Mouse (Mus musculus) C2C12 (cell line): ENCODE results near the gene Efna5. TPM values are rescaled to one million over a fixed set of nuclear protein-coding genes. Genes with fewer than 3 reads are reported as not detected.

Experiments used
- H3K27me3 ChIP-seq: one replicate; pipeline ENCODE4 v1.6.1; 2011; ENCODE audit not compliant: control insufficient read depth, insufficient read depth, insufficient read length
- H3K36me3 ChIP-seq: one replicate; pipeline ENCODE4 v1.6.1; 2011; ENCODE audit not compliant: control insufficient read depth, insufficient read depth
- H3K4me3 ChIP-seq: one replicate; pipeline ENCODE4 v1.5.1; 2011; ENCODE audit warnings: mild to moderate bottlenecking, control low read depth; ENCODE audit not compliant: poor library complexity, insufficient read depth, severe bottlenecking
- H3K79me2 ChIP-seq: one replicate; pipeline ENCODE4 v1.6.1; 2011; ENCODE audit not compliant: control insufficient read depth, insufficient read depth
- H3K79me3 ChIP-seq: one replicate; pipeline ENCODE4 v1.6.1; 2011; ENCODE audit warnings: low read depth, control low read depth
- H3ac ChIP-seq: one replicate; pipeline ENCODE3; 2011; ENCODE audit warnings: low read depth; ENCODE audit not compliant: control insufficient read depth, insufficient read length
- CEBPB ChIP-seq: IDR thresholded peaks from one replicate; pipeline ENCODE4 v1.6.1; 2011; ENCODE audit warnings: low read depth, mild to moderate bottlenecking, control low read depth, moderate library complexity
- CTCF ChIP-seq: IDR thresholded peaks from one replicate; pipeline ENCODE4 v1.5.1; 2011; ENCODE audit not compliant: control insufficient read depth, insufficient read depth, insufficient read length
- FOSL1 ChIP-seq: IDR thresholded peaks from one replicate; pipeline ENCODE4 v1.8.0; 2011; ENCODE audit warnings: mild to moderate bottlenecking, low read length; ENCODE audit not compliant: poor library complexity, insufficient read depth, severe bottlenecking
- MAX ChIP-seq: IDR thresholded peaks from one replicate; pipeline ENCODE4 v1.6.1; 2011; ENCODE audit warnings: mild to moderate bottlenecking, control low read depth
- MYOD1 ChIP-seq: IDR thresholded peaks from one replicate; pipeline ENCODE4 v1.6.1; 2011; ENCODE audit warnings: low read depth; ENCODE audit not compliant: control insufficient read depth, insufficient read length
- MYOG ChIP-seq: IDR thresholded peaks from one replicate; pipeline ENCODE4 v1.6.1; 2011; ENCODE audit not compliant: control insufficient read depth, insufficient read length; ENCODE audit errors: extremely low read depth
- USF1 ChIP-seq: IDR thresholded peaks from one replicate; pipeline ENCODE4 v1.6.1; 2011; ENCODE audit warnings: low read depth, mild to moderate bottlenecking, control low read depth, moderate library complexity
- polyA plus RNA-seq: library from polyadenylated mRNA; unstranded; fragments of >200 nt; fragmentation: generic; extraction: Trizol; gene quantifications from one replicate; pipeline ENCODE4 v1.2.1, GENCODE M21; 2012; ENCODE audit warnings: missing spikeins

Gene Efna5
- polyA plus RNA-seq, 1 experiment: 8.1 TPM

- TF ChIP-seq MYOD1 (no peak), USF1 (no peak), MYOG (no peak), CTCF (no peak), FOSL1 (no peak), MAX (no peak), CEBPB (no peak)
- H3K79me3 ChIP-seq: peaks cover 9% of the 10 kb centered on the region
- no peaks in the 10 kb centered on the region for H3K36me3 ChIP-seq
- H3K27me3 ChIP-seq: no peaks in the 10 kb centered on the region
- H3ac ChIP-seq: no peak overlapping the region
- H3K4me3 ChIP-seq: no peak overlapping the region
- H3K79me2 ChIP-seq: peaks cover 32% of the 10 kb centered on the region
Observed at GRCm38 (mm10) chr17:62720740-62721450, 160.2 kb downstream of the Efna5 start.

DNA sequence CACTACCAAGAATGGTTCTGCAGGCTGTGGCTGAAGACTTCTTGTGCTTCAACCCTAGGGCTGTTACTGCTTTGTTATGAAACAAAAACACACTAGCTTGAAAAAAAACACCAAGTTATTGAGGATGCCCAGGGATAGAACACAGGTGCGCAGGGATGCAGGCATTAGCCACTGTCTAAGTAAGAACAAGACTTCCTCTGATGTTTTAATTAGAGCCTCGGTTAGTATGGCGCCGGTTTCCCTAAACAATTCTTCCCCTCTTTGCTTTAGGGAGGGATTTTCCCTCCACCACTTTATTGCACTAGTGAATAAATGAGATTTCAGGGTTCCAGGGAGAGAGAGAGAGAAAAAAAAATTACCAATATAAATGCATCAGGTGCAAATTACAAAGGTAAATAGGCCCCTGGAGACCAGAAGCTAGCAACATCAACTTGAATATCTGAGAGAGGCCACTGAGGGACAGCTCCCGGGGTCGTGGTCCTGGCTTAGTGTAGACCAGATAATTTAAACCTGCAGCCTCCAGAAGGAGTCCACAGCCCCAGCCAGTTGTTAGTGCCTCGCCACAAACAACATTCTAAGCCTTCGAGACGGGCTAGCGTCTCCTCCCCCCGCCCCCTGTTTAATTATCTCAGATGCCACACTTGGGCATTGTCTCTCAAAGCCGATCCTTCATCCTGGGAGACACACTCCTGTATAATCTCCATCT, 163.5 kb downstream of the Efna5 start:
- Histone ChIP-seq H3K27me3 (no peaks in the 10 kb centered on the region), H3K4me3 (no peak overlapping the region), H3K79me3 (peaks cover 1% of the 10 kb centered on the region), H3K79me2 (peaks cover 13% of the 10 kb centered on the region), H3K36me3 (no peaks in the 10 kb centered on the region), H3ac (no peak overlapping the region)
- no peak for TF ChIP-seq MAX
- no peak for TF ChIP-seq MYOD1
- TF ChIP-seq FOSL1: no peak
- TF ChIP-seq CTCF: no peak

DNA sequence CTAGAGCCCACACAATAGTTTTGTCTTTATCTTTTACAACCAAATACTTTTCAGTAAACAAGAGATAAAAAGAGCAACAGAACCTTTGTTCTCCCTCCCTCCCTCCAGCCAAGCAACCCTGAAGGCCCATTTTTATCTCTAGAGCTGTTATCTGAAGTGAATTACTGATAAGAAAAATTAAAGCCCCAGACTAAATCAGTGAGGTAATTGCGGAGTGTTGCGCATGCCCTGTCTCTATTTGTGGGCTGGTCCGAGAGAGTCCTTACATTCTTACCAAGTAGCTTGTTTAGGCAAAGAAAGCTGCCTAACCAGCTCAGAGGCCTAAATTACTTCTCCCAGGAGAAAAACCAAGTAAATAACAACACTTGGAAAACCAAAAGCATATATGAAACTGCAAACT, 167.7 kb downstream of the Efna5 start:
- Histone ChIP-seq H3K79me3 (peaks cover 1% of the 10 kb centered on the region), H3K79me2 (peaks cover 13% of the 10 kb centered on the region), H3K4me3 (no peak overlapping the region), H3ac (no peak overlapping the region), H3K27me3 (no peaks in the 10 kb centered on the region), H3K36me3 (no peaks in the 10 kb centered on the region)
- TF ChIP-seq MYOD1 (no peak), CEBPB (no peak), CTCF (no peak)

- no peak overlapping the region for H3K4me3 ChIP-seq
- H3K27me3 ChIP-seq: no peaks in the 10 kb centered on the region
- no peaks in the 10 kb centered on the region for H3K36me3 ChIP-seq
- H3ac ChIP-seq: no peak overlapping the region
- peaks cover 19% of the 10 kb centered on the region for H3K79me2 ChIP-seq
- H3K79me3 ChIP-seq: peaks cover 1% of the 10 kb centered on the region
- TF ChIP-seq MAX (no peak), FOSL1 (no peak), CTCF (no peak), USF1 (no peak)
Observed at GRCm38 (mm10) chr17:62706418-62706817, 174.7 kb downstream of the Efna5 start.

- Histone ChIP-seq H3K4me3 (no peak overlapping the region), H3K27me3 (no peaks in the 10 kb centered on the region), H3ac (no peak overlapping the region), H3K79me3 (peaks cover 5% of the 10 kb centered on the region), H3K36me3 (no peaks in the 10 kb centered on the region), H3K79me2 (peaks cover 10% of the 10 kb centered on the region)
- TF ChIP-seq USF1: peak; percentile 12
- TF ChIP-seq MAX: no peak
Observed at GRCm38 (mm10) chr17:62702020-62702814, 178.9 kb downstream of the Efna5 start.
